ENCODE assay signal across 8 mouse cellular contexts in the genomic region with DNA sequence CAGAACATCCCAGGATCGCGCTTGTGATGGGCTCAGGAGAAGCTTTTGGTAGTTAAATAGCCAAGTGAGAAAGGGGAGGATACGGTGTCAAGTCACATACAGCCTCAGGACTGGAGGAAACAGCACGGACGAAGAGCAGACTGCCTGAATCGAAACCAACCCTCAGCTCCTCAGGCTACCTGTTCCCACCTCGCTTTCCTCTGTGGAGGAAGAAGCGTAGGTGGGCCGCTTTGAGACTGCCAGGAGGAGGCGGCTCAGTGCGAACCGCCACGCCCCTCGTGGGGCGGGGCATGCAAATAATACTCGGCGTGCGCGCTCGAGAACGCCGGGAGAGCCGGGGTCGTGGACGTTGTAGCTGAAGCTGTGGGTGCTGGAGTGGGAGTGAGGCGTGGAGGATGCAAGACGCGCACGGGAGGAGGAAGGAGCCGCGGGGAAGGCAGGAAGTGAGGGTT. TPM values are rescaled to one million over a fixed set of nuclear protein-coding genes. Genes with fewer than 3 reads are reported as not detected.
A peak's percentile ranks its signal among the peaks of the same experiment; 100 is the strongest.
DNase-seq lines count a peak whose midpoint lies in the region; ATAC-seq lines count a peak whose summit lies in the region.
"Not testable (repeated sequence)": the region's sequence is repeated elsewhere in the genome, so short reads cannot be mapped to it uniquely, and the experiment has no call there.

No protein-coding gene starts in this region.

- peak overlapping the region; percentile 71 for H3K9ac ChIP-seq in heart, embryonic 14.5 days (ENCODE audit: low read length)
- peak overlapping the region; percentile 50 for H3K9ac ChIP-seq in liver, embryonic 13.5 days
- H3K9ac ChIP-seq in stomach, embryonic 15.5 days: not testable (repeated sequence)

- H3K9me3 ChIP-seq in heart, embryonic 14.5 days (ENCODE audit: control insufficient read depth, low read length); liver, embryonic 13.5 days (replicated peaks); stomach, embryonic 15.5 days: not testable (repeated sequence)

- H3K36me3 ChIP-seq in heart, embryonic 14.5 days (ENCODE audit: control insufficient read depth, insufficient read depth, low read length); liver, embryonic 13.5 days; stomach, embryonic 15.5 days: not testable (repeated sequence)

- H3K27me3 ChIP-seq in heart, embryonic 14.5 days (ENCODE audit: control insufficient read depth, insufficient read depth, low read length): not testable (repeated sequence)
- peaks cover 42% of the 10 kb centered on the region for H3K27me3 ChIP-seq in liver, embryonic 13.5 days
- H3K27me3 ChIP-seq in stomach, embryonic 15.5 days (replicated peaks): peaks cover 11% of the 10 kb centered on the region

- peak overlapping the region; percentile 55 for H3K4me3 ChIP-seq in brown adipose tissue, adult 24 weeks (ENCODE audit: insufficient read depth, low read depth, low read length)
- H3K4me3 ChIP-seq in heart, embryonic 14.5 days (ENCODE audit: control insufficient read depth in 1 of 2, insufficient read depth in 1 of 2, low read depth in 1 of 2, low read length in 2 of 2): peak overlapping the region; percentile 50 to 58
- H3K4me3 ChIP-seq in liver, embryonic 13.5 days (replicated peaks): peak overlapping the region; percentile 55
- H3K4me3 ChIP-seq in stomach, embryonic 15.5 days (replicated peaks): peak overlapping the region; percentile 54

- peak; percentile 89 for ATAC-seq in CD4-positive, CD25-positive, alpha-beta regulatory T cell, adult 4 months
- peak; percentile 74 for ATAC-seq in heart, embryonic 14.5 days (ENCODE audit: insufficient number of reproducible peaks, insufficient read depth, low FRiP score, low read depth)
- peak; percentile 71 for ATAC-seq in liver, embryonic 13.5 days (ENCODE audit: low read depth)
- peak; percentile 84 for ATAC-seq in stomach, embryonic 15.5 days (ENCODE audit: insufficient read depth, low FRiP score, low read depth)

- not testable (repeated sequence) for H3K27ac ChIP-seq in brown adipose tissue, adult 24 weeks (replicated peaks; ENCODE audit: low read depth, low read length); heart, embryonic 14.5 days (replicated peaks in 1 of 2; ENCODE audit: control insufficient read depth in 1 of 2, insufficient read depth in 1 of 2, low read depth in 2 of 2, low read length in 2 of 2); liver, embryonic 13.5 days; stomach, embryonic 15.5 days

- peak overlapping the region; percentile 77 for H3K4me2 ChIP-seq in heart, embryonic 14.5 days (ENCODE audit: low read length)
- peak overlapping the region; percentile 68 for H3K4me2 ChIP-seq in liver, embryonic 13.5 days
- H3K4me2 ChIP-seq in stomach, embryonic 15.5 days: peak overlapping the region; percentile 73

- H3K4me1 ChIP-seq in brown adipose tissue, adult 24 weeks (ENCODE audit: control insufficient read depth, insufficient read depth, insufficient read length, low read length); heart, embryonic 14.5 days (ENCODE audit: control insufficient read depth in 2 of 2, insufficient read depth in 2 of 2, low read length in 2 of 2); liver, embryonic 13.5 days (replicated peaks); stomach, embryonic 15.5 days: not testable (repeated sequence)

- peak; percentile 40 for DNase-seq in fibroblast of lung, adult 2 months (ENCODE audit: low read depth)
- DNase-seq in kidney, postnatal 10 days: peak; percentile 89
- peak; percentile 73 for DNase-seq in liver, embryonic 13.5 days
- peak; percentile 84 for DNase-seq in neural tube, embryonic 10.5 days (ENCODE audit: extremely low spot score, low spot score)

- 1% methylated on average over 24 of the region's 31 CpGs for WGBS in heart, embryonic 14.5 days
- WGBS in liver, embryonic 13.5 days (ENCODE audit: insufficient replicate concordance): under 1% methylated on average over 25 of the region's 31 CpGs
- 0% methylated on average over 25 of the region's 31 CpGs for WGBS in stomach, embryonic 15.5 days

RNA-seq across cellular contexts. Expression of a gene that starts 13.6 kb away (rescaled TPM):
- under 1 TPM in 1 of 2 experiments, not detected in 1; 0.13 TPM for polyA plus RNA-seq in CD4-positive, CD25-positive, alpha-beta regulatory T cell, adult 4 months (2017; shearing (Covaris generic))
- polyA plus RNA-seq in brown adipose tissue, adult 24 weeks (2012; ENCODE audit: insufficient read depth, insufficient read length, missing spikeins): 3.6 and 6.4 TPM in 2 replicates
- polyA plus RNA-seq in heart, embryonic 14.5 days (2014; fragmentation: Nextera tagmentation; extraction: Ambion mirVana): 6.5 and 6.8 TPM in 2 replicates
- polyA plus RNA-seq in liver, embryonic 13.5 days (2015; fragmentation: Nextera tagmentation; extraction: Ambion mirVana): 5.1 and 7.8 TPM in 2 replicates
- polyA plus RNA-seq in stomach, embryonic 15.5 days (2015; fragmentation: Nextera tagmentation; extraction: Ambion mirVana): 8.5 and 9.7 TPM in 2 replicates

RNA-seq across cellular contexts. Expression of a gene that starts 58.4 kb away (rescaled TPM):
- 1 to 10 TPM; 3.8 to 4.1 TPM for polyA plus RNA-seq in CD4-positive, CD25-positive, alpha-beta regulatory T cell, adult 4 months (2017; shearing (Covaris generic))
- polyA plus RNA-seq in brown adipose tissue, adult 24 weeks (2012; ENCODE audit: insufficient read depth, insufficient read length, missing spikeins): 37.3 and 39.8 TPM in 2 replicates
- 19.1 and 23.8 TPM in 2 replicates for polyA plus RNA-seq in heart, embryonic 14.5 days (2014; fragmentation: Nextera tagmentation; extraction: Ambion mirVana)
- polyA plus RNA-seq in liver, embryonic 13.5 days (2015; fragmentation: Nextera tagmentation; extraction: Ambion mirVana): 42.6 and 46.1 TPM in 2 replicates
- 47.1 and 57.3 TPM in 2 replicates for polyA plus RNA-seq in stomach, embryonic 15.5 days (2015; fragmentation: Nextera tagmentation; extraction: Ambion mirVana)

RNA-seq across cellular contexts. Expression of a gene that starts 58.4 kb away (rescaled TPM):
- polyA plus RNA-seq in CD4-positive, CD25-positive, alpha-beta regulatory T cell, adult 4 months (2017; shearing (Covaris generic)): under 1 TPM in 1 of 2 experiments, not detected in 1; 0.17 TPM
- not detected in 2 replicates for polyA plus RNA-seq in brown adipose tissue, adult 24 weeks (2012; ENCODE audit: insufficient read depth, insufficient read length, missing spikeins)
- 0.28 and 0.32 TPM in 2 replicates for polyA plus RNA-seq in heart, embryonic 14.5 days (2014; fragmentation: Nextera tagmentation; extraction: Ambion mirVana)
- polyA plus RNA-seq in liver, embryonic 13.5 days (2015; fragmentation: Nextera tagmentation; extraction: Ambion mirVana): 0.48 and 0.96 TPM in 2 replicates
- polyA plus RNA-seq in stomach, embryonic 15.5 days (2015; fragmentation: Nextera tagmentation; extraction: Ambion mirVana): 3.2 and 3.3 TPM in 2 replicates
